Mouse (Mus musculus) intestine, embryonic 15.5 days (tissue): ENCODE results near the gene Hells. TPM values are rescaled to one million over a fixed set of nuclear protein-coding genes. Genes with fewer than 3 reads are reported as not detected.

Experiments used
- ATAC-seq: fragments of 200-750 bp; cut with Nextera tagmentation; 2 replicates; pipeline ENCODE4 v1.8.0; 2017; ENCODE audit warnings: moderate TSS enrichment, moderate library complexity
- H3K27ac ChIP-seq: fragments of 300-500 bp; sonication (generic); 2 replicates; pipeline ENCODE4 v1.5.1; 2015; ENCODE audit warnings: mild to moderate bottlenecking, inconsistent platforms
- H3K27me3 ChIP-seq: fragments of 300-500 bp; sonication (generic); replicated peaks from 2 replicates; pipeline ENCODE4 v1.6.1; 2015; ENCODE audit warnings: inconsistent platforms
- H3K36me3 ChIP-seq: fragments of 300-500 bp; sonication (generic); 2 replicates; pipeline ENCODE4 v1.6.1; 2015; ENCODE audit warnings: inconsistent platforms
- H3K4me1 ChIP-seq: fragments of 300-500 bp; sonication (generic); replicated peaks from 2 replicates; pipeline ENCODE4 v1.6.1; 2015; ENCODE audit warnings: inconsistent platforms
- H3K4me2 ChIP-seq: fragments of 300-500 bp; sonication (generic); replicated peaks from 2 replicates; pipeline ENCODE4 v1.6.1; 2015; ENCODE audit warnings: mild to moderate bottlenecking, inconsistent platforms
- H3K4me3 ChIP-seq: fragments of 300-500 bp; sonication (generic); replicated peaks from 2 replicates; pipeline ENCODE4 v1.5.1; 2015; ENCODE audit warnings: inconsistent platforms
- H3K9ac ChIP-seq: fragments of 300-500 bp; sonication (generic); 2 replicates; pipeline ENCODE4 v1.6.1; 2015; ENCODE audit warnings: inconsistent platforms
- H3K9me3 ChIP-seq: fragments of 300-500 bp; sonication (generic); 2 replicates; pipeline ENCODE4 v1.6.1; 2016; ENCODE audit warnings: inconsistent platforms
- WGBS: fragments of 180-500 bp; shearing (Covaris S2); methylation state at CpG from one replicate; pipeline ENCODE4 v1.1.7; 2015; 5-methylcytosine and 5-hydroxymethylcytosine counted together
- polyA plus RNA-seq: library from polyadenylated mRNA; unstranded; fragments of >200 nt; fragmentation: Nextera tagmentation; extraction: Ambion mirVana; gene quantifications from 2 replicates; pipeline ENCODE4 v1.2.1, GENCODE M21; 2015

Hells gene
- polyA plus RNA-seq: 45.1 and 55.5 TPM in 2 replicates

- Histone ChIP-seq H3K9me3 (no peaks in the 10 kb centered on the region), H3K9ac (peak within 1 kb of the TSS; percentile 96), H3K36me3 (0 out of 2 replicates have a peak, but pooled peaks cover under 1% of the 10 kb centered on the region), H3K4me1 (peaks cover 8% of the 10 kb centered on the region; the same call in 1 of the 2 replicates), H3K27me3 (no peaks in the 10 kb centered on the region), H3K4me2 (peak within 1 kb of the TSS; percentile 88), H3K27ac (peak within 1 kb of the TSS; percentile 82), H3K4me3 (peak within 1 kb of the TSS; percentile 88)
- peak; percentile 93 for ATAC-seq
- under 1% methylated on average over 76 of the region's 76 CpGs for WGBS
Observed at GRCm38 (mm10) chr19:38930788-38931565, at the start of gene Hells. Gene Hells, plus strand, starts transcription at chr19:38930915.

DNA sequence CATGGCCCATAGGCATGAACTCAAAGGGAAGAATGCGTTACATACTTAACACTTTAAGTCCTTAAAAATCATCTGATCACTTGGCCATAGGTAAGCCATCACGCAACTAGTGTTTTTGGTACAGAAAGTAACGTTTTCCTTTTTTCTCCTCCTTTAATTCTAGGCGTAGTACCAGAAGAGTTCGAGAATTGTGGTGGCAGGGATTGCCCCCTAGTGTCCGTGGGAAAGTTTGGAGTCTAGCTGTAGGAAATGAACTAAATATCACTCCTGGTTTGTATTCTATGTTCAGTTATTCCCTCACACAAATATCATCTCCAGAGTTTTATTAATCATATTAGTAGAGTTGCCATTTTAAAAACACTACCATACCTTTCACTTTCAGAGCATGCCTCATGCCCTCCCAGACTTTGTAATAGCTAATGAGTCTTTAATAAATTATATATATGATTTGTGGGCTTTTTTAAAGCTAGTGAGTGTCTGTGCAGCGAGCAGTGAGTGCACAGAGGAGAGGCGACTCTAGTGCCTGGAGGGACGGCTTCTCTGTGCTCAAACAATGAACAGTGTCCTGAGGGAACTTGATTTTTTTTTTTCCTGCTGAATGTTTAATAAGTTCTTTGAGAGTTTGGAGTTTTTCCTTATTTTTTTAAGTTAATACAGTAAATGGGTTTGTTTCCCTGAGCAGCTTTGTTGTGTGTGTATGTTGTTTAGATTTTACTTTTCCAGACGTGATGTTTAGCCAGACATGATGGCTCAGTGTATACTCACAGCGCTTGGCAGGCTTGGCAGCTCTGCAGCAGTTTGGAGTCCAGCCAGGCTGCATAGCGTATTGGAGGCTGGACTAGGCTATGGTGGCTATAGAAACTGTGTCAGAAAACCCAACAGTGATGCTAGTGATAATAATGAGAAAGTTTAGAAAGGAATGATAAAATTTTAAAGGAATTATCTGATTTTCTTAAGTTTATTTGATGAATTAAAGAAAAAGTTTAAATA lies 29.3 kb upstream of the Hells start:
- ATAC-seq: no peak
- Histone ChIP-seq H3K27me3 (no peaks in the 10 kb centered on the region), H3K4me1 (no peaks in the 10 kb centered on the region), H3K9me3 (no peaks in the 10 kb centered on the region), H3K4me2 (no peak overlapping the region), H3K36me3 (no peaks in the 10 kb centered on the region), H3K27ac (no peak overlapping the region), H3K9ac (no peak overlapping the region), H3K4me3 (no peak overlapping the region)
- WGBS: 66% methylated on average over 12 of the region's 12 CpGs

DNA sequence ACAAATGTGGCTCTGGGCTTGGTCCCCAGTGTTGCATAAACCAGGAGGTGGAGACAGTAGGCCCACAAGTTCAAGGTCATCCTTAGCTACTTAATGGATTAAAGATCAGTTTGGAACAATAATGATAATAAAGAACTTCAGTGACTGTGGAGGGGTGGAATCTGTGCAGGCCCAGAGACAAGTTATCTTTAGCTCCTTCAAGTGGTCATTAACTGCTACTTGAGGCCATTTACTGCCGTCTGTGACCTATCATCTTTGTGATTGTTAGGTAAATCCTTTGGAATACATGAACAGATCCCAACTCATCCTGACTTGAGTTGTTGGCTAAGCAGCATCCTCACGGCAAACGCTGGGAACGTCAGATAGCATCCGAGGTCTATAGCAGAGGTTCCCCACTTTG lies 28.2 kb upstream of the Hells start:
- Histone ChIP-seq H3K27ac (no peak overlapping the region), H3K27me3 (no peaks in the 10 kb centered on the region), H3K4me3 (no peak overlapping the region), H3K36me3 (no peaks in the 10 kb centered on the region), H3K9ac (no peak overlapping the region), H3K4me1 (no peaks in the 10 kb centered on the region), H3K4me2 (no peak overlapping the region), H3K9me3 (no peaks in the 10 kb centered on the region)
- WGBS: 88% methylated on average over 5 of the region's 5 CpGs
- no peak for ATAC-seq

- no peak overlapping the region for H3K9ac ChIP-seq
- 94% methylated on average over 9 of the region's 9 CpGs for WGBS
- no peaks in the 10 kb centered on the region for H3K36me3 ChIP-seq
- H3K4me2 ChIP-seq: no peak overlapping the region
- no peaks in the 10 kb centered on the region for H3K4me1 ChIP-seq
- H3K27ac ChIP-seq: no peak overlapping the region
- H3K27me3 ChIP-seq: no peaks in the 10 kb centered on the region
- H3K9me3 ChIP-seq: no peaks in the 10 kb centered on the region
- no peak overlapping the region for H3K4me3 ChIP-seq
- ATAC-seq: no peak
Observed at GRCm38 (mm10) chr19:38913786-38914185, 16.9 kb upstream of the Hells start.

GRCm38 (mm10) chr19:38914926-38915325 lies 15.8 kb upstream of the Hells start:
- Histone ChIP-seq H3K9ac (no peak overlapping the region), H3K9me3 (no peaks in the 10 kb centered on the region), H3K27me3 (no peaks in the 10 kb centered on the region), H3K4me2 (no peak overlapping the region), H3K27ac (no peak overlapping the region), H3K4me3 (no peak overlapping the region), H3K4me1 (no peaks in the 10 kb centered on the region), H3K36me3 (no peaks in the 10 kb centered on the region)
- no peak for ATAC-seq
- 95% methylated on average over 15 of the region's 15 CpGs for WGBS

- ATAC-seq: no peak
- no peaks in the 10 kb centered on the region for H3K9me3 ChIP-seq
- no peak overlapping the region for H3K9ac ChIP-seq
- H3K4me3 ChIP-seq: no peak overlapping the region
- WGBS: 49% methylated on average over 3 of the region's 3 CpGs
- no peaks in the 10 kb centered on the region for H3K4me1 ChIP-seq
- H3K27ac ChIP-seq: no peak overlapping the region
- no peaks in the 10 kb centered on the region for H3K27me3 ChIP-seq
- H3K36me3 ChIP-seq: no peaks in the 10 kb centered on the region
- no peak overlapping the region for H3K4me2 ChIP-seq
Observed at GRCm38 (mm10) chr19:38915677-38916076, 15.0 kb upstream of the Hells start.

DNA sequence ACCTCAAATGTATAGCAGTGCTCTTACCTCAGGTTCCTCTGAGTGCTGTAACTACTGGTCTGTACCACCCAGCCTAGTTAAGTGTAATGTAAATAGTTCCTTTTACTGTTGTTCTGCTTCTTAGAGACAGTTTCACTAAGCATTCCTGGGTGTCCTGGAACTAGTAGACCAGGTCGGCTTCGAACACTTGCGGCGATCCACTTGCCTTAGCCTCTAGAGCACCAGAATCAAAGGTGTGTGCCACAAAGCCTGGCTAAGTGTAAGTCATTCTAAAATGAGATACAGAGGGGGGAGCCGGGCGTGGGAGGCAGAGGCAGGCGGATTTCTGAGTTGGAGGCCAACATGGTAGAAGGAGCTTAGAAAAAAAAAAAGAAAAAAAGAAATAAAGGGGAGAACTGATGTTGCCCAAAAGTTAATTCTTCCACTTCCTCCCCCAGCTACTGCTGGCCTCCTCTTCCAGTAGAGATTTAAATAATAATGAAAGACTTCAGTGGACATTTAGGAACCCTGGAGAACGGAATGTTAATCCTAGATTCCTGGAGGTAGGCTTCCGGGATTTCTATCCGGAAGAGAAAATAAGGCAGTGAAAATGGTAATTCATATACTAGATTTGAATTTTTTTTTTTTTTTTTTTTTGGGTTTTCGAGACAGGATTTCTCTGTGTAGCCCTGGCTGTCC lies 2.1 kb upstream of the Hells start:
- ATAC-seq: no peak
- Histone ChIP-seq H3K9me3 (no peaks in the 10 kb centered on the region), H3K9ac (no peak overlapping the region), H3K4me1 (peaks cover 11% of the 10 kb centered on the region; the same call in 1 of the 2 replicates), H3K27ac (no peak overlapping the region), H3K36me3 (no peaks in the 10 kb centered on the region), H3K27me3 (no peaks in the 10 kb centered on the region), H3K4me3 (no peak overlapping the region), H3K4me2 (no peak overlapping the region)
- 93% methylated on average over 11 of the region's 11 CpGs for WGBS

GRCm38 (mm10) chr19:38929471-38930251 lies 1.1 kb upstream of the Hells start:
- no peaks in the 10 kb centered on the region for H3K9me3 ChIP-seq
- no peak for ATAC-seq
- peak overlapping the region; percentile 88 for H3K4me2 ChIP-seq
- WGBS: 67% methylated on average over 13 of the region's 13 CpGs
- no peaks in the 10 kb centered on the region for H3K36me3 ChIP-seq
- no peaks in the 10 kb centered on the region for H3K27me3 ChIP-seq
- no peak overlapping the region for H3K27ac ChIP-seq
- peak overlapping the region; percentile 88 for H3K4me3 ChIP-seq
- peaks cover 11% of the 10 kb centered on the region; the same call in 1 of the 2 replicates for H3K4me1 ChIP-seq
- peak overlapping the region; percentile 96 for H3K9ac ChIP-seq

DNA sequence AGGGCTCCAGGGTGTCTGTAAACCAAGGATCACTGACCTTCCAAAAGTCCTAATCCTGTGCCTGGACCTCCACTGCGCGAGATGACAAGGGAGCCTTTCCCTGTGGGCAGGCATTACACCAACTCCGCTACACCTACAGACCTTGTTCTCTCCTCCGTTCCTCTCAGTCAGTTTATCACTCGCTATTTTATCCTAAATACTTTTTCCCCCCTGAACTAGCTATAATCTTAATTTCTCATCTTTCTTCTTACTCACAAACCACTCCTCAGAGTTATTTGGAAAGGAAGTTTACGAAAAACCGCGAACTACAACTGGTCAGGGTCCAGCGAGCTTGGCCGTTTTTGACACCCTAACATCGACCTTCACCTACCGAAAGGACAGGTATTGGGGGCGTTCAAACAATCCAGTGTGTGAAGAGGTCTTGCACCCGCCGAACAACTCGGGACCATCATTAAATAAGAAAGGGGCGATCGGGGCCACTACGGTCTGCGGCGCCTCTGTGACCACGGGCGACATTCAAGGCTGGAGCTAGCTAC lies 395 bp upstream of the Hells start:
- no peaks in the 10 kb centered on the region for H3K27me3 ChIP-seq

GRCm38 (mm10) chr19:38931566-38931890 lies 813 bp downstream of the Hells start:
- Histone ChIP-seq H3K27ac (peak overlapping the region; percentile 82; the same call in 1 of the 2 replicates), H3K4me2 (peak overlapping the region; percentile 88), H3K4me3 (peak overlapping the region; percentile 88), H3K9ac (peak overlapping the region; percentile 96), H3K4me1 (peaks cover 7% of the 10 kb centered on the region; the same call in 1 of the 2 replicates), H3K9me3 (no peaks in the 10 kb centered on the region), H3K36me3 (0 out of 2 replicates have a peak, but pooled peaks cover 3% of the 10 kb centered on the region), H3K27me3 (no peaks in the 10 kb centered on the region)
- WGBS: 1% methylated on average over 6 of the region's 6 CpGs
- ATAC-seq: no peak

More for the DNA sequence above, 395 bp upstream of the Hells start:
- 0 out of 2 replicates have a peak overlapping the region, but pooled peaks have one; percentile 82 for H3K27ac ChIP-seq
- H3K4me1 ChIP-seq: peaks cover 11% of the 10 kb centered on the region; the same call in 1 of the 2 replicates
- peak overlapping the region; percentile 88 for H3K4me2 ChIP-seq
- H3K4me3 ChIP-seq: peak overlapping the region; percentile 88
- peak overlapping the region; percentile 96 for H3K9ac ChIP-seq
- H3K36me3 ChIP-seq: no peaks in the 10 kb centered on the region
- H3K9me3 ChIP-seq: no peaks in the 10 kb centered on the region
- peak; percentile 15; the same call in 1 of the 2 replicates for ATAC-seq
- 2% methylated on average over 23 of the region's 23 CpGs for WGBS
